Mouse (Mus musculus) cerebellum, adult 18-20 months (tissue): ENCODE measurements around the gene Dcxr.
"Not testable (repeated sequence)": the region's sequence is repeated elsewhere in the genome, so short reads cannot be mapped to it uniquely, and the experiment has no call there.

Source experiments
- DNase-seq, 2 experiments: peaks; one replicate each; pipeline ENCODE4 v3.0.0; 2021

Dcxr gene

GRCm38 (mm10) chr11:120707225-120707624 lies 19.9 kb downstream of the Dcxr start:
- no peak for DNase-seq

- no peak for DNase-seq
Observed at GRCm38 (mm10) chr11:120706120-120706519, 21.0 kb downstream of the Dcxr start.

GRCm38 (mm10) chr11:120704486-120705325 lies 22.4 kb downstream of the Dcxr start:
- no peak for DNase-seq

DNA sequence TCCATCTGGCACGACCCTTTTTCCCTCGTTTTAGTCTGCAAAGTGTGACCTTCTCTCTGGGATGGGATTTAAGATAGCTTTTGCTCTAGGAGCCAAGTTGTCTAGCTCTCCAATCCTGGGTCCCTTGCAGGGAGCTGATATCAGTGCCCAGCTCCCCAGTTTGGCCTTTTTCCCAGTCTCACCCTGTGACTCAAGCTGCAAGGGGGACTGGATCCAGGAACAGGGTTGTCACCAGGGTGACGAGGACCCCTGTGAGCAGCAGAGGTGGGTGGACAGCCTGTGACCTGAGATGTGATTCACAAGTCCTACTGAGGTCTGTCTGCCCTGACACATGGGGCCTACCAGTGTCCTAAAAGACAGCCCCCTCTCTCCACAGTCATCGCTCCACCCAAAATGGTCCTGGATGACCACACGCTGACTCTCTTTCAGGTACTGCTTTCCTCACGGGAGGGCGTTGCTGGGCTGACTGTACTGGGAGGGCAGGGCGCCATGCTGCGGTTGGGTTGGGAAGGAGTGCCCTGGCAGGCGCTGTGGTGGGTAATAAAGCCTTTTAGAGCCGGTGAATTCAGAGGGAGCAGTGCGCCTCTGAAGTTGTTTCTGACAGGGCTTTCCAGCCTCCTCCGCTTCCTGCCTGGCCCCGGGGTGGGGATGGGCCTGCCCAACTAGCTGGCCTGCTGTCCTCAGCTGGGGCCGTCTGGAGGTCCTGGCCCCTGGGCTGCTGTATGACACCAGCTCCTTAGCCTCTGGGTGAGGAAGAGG lies 23.2 kb downstream of the Dcxr start:
- DNase-seq, result no peak

GRCm38 (mm10) chr11:120697741-120698140 lies 29.3 kb downstream of the Dcxr start:
- DNase-seq, result no peak

- no peak for DNase-seq
Observed at GRCm38 (mm10) chr11:120696568-120696967, 30.5 kb downstream of the Dcxr start.

GRCm38 (mm10) chr11:120695641-120696040 lies 31.4 kb downstream of the Dcxr start:
- DNase-seq, result no peak

DNA sequence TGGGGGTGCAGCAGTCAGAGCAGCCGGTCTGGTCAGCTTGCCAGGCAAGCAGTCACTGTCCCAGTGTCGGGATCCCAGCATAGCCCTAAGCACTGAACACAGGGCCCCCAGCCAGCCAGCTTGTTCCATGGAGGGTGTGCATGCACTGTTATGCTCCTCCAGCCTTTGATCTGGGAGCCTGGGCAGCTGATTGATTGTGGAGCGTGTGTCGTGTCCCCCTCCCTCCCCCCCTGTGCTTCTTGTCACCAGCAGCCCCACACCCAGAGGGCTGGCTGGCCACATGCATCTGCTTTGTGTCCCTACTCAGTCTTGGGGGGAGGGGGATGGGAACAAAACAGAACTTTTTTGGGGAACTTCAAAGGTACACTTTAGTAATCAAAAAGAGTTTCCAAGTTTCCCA lies 31.9 kb downstream of the Dcxr start:
- DNase-seq, result no peak

DNA sequence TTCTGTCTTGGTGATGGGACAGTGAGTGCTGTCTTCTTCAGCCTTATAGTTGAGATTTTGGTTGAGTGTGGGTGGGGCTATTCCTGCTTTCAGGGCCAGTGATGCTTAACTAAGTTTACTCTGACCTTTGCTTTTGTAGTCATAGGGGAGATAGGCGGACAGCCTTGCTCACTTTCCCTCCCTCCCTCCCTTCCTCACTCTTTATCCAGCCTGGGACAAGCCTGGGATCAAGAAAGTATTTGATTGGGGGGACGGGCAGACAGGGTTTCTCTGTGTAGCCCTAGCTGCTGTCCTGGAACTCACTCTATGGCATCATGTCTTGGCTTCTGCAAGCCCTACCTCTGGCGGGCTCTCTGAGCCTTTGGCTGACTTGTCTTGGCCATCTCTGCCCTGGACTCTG lies 33.6 kb downstream of the Dcxr start:
- no peak for DNase-seq

DNA sequence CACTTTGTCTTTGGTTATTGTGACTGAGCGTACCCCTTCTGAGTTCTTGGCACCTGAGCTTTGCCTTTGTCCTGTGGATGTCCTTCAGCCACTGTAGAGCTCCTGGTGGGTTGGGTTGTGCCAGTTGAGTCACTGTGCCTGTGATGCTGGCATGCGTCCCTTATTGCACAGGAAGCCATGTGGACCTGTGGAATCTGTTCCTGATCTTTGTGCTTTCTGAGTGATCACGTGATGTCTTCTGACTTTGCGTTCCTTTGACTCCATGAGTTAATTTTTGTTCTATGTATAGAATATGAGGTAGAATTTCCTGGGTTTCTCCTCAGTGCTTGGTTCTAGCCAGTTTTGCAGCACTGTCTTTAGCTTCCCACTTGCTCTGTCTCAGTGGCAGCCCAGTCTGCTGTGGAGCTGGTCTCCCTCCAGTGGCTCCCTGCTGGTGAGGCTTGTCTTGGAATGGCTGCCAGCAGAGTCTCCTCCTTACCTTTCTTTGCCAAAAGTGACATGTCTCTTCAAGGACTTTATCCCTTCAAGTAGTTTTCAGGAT lies 34.5 kb downstream of the Dcxr start:
- DNase-seq, result no peak

GRCm38 (mm10) chr11:120689365-120689764 lies 37.7 kb downstream of the Dcxr start:
- DNase-seq, result no peak

DNA sequence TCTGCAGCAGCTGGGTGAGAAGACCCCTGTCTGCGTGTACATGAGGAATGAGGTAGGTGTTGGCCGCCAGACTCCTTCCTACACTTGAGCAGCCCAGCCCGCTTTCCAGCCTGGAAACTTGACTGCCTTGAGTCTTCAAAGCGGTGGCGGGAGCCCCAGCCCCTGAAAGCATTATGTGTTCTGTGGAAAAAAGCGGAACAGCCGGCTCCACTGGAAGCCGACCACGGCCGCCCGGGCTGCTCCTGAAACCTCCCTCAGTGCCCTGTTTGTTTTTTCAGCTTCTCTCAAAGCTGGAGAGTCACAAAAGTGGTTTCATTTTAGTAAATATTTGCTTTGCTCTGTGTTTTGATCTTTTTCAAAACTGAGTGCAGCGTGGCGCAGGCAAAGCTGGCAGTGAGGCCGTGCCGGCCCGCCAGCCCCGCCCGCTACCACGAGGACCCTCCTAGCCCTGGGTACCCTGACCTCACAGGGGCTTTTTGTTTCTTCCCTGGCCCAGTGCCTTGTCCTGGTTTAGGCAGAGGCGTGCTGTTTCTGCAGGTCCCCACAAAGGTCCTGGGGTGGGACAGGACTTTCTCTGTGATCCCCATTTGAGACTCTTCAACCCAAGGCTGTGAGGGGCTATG lies 40.3 kb downstream of the Dcxr start:
- no peak for DNase-seq

- DNase-seq, result no peak
Observed at GRCm38 (mm10) chr11:120684660-120685059, 42.4 kb downstream of the Dcxr start.

DNA sequence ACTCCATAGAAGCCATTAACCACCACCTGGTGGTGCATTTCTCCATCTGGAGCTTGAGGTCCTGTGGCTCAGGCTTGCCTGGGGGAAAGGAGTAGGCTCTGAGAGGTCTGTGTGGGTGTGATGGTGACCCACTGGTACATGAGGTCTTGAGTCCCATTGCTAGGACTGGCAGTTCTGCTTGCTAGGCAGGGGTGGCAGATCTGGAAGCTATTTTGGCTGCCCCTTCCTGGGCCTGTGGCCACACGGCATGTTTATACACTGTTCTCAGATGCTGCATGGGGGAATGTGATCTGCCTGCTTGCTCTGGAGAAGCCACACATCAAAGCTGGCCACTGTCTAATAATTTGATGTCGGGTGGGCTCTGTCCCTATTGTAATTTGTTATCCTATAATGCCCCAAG lies 43.0 kb downstream of the Dcxr start:
- no peak for DNase-seq

DNA sequence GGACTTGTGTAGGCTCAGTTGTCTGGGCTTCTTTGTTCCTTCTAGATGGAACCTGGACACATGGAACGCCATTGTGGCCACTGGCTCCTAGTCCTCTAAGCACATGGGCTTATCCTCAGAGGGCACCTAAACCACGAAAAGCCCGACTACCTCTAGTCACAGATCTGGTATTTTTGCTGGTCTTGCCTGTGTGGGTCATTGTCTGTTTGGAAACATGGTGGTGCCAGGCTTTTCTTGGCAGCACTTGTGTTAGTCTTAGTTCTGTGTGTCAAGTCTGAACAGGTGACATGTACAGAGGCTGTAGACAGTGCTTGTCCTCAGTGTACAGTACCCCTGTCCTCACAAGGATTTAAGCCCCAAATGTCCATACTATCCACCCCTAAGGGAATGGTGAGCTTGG lies 43.5 kb downstream of the Dcxr start:
- no peak for DNase-seq

- DNase-seq, result no peak
Observed at GRCm38 (mm10) chr11:120682683-120683082, 44.4 kb downstream of the Dcxr start.

DNA sequence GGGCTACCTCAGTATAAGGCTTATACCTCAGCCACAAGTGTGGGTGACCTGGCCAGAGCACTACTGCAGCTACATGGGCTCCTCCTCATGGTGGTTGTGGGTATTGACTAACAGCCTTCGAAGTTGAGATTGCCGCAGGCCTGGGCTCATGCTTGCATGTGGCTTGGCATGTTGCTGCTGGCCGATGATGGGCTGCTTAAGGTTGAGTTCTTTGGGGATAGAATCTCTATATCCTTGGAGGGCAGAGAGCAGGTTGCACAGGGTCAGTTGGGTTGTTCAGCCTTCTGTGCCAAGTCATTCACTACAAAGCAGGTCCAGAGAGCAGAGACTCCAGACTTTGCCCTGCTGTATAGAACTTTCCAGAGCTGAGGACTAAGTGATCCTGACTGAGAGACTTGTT lies 47.2 kb downstream of the Dcxr start:
- DNase-seq, result no peak

DNA sequence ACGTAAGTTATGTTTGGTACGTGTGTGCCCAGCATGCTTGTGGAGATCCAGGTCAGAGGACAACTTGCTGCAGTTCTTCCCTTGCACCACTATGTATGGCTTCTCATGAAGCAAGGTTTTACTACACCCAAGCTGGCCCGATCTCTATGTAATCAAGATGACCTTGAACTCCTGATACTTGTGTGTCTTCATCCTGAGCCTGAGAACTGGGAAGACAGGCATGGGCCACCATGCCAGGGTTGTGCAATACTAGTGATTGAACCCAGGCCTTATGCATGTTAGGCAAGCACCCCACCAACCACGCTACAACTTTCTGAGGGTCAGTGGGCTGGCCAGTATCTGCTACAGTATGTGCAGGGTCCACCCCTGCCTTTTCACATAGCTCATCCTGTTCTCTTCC lies 50.1 kb downstream of the Dcxr start:
- no peak for DNase-seq

- DNase-seq, result not testable (repeated sequence)
Observed at GRCm38 (mm10) chr11:120675875-120676274, 51.2 kb downstream of the Dcxr start.
